Mouse (Mus musculus) MEL (cell line): ENCODE measurements around the gene Enthd1. TPM values are rescaled to one million over a fixed set of nuclear protein-coding genes. Genes with fewer than 3 reads are reported as not detected.

Experiments used
- DNase-seq: peaks from one replicate; pipeline ENCODE4 v3.0.0; 2011; ENCODE audit warnings: low read depth, low spot score
- H3K27ac ChIP-seq: 2 replicates; pipeline ENCODE4 v1.5.1; 2012; ENCODE audit warnings: low read depth, mild to moderate bottlenecking, control low read depth, low read length, moderate library complexity; ENCODE audit not compliant: control insufficient read depth
- H3K27me3 ChIP-seq, 2 experiments: fragments of 150-350 bp in 1 of 2; sonication (generic) in 1 of 2; 2 replicates each; pipeline ENCODE4 v1.6.1; 2012; ENCODE audit warnings: low read length in 2 of 2, mild to moderate bottlenecking in 2 of 2, improper control_type of control experiment in 1 of 2, moderate library complexity in 1 of 2; ENCODE audit not compliant: insufficient read depth in 2 of 2, control insufficient read depth in 1 of 2
- H3K36me3 ChIP-seq, 2 experiments: 2 replicates each; pipeline ENCODE4 v1.6.1; 2012 to 2014; ENCODE audit warnings: low read length in 2 of 2, improper control_type of control experiment in 1 of 2, inconsistent platforms in 1 of 2, mild to moderate bottlenecking in 1 of 2; ENCODE audit not compliant: insufficient read depth in 2 of 2, control insufficient read depth in 1 of 2
- H3K4me1 ChIP-seq, 2 experiments: fragments of 150-350 bp in 1 of 2; sonication (generic) in 1 of 2; 2 replicates each; pipeline ENCODE4 v1.6.1; 2012; ENCODE audit warnings: low read length in 2 of 2, improper control_type of control experiment in 1 of 2, mild to moderate bottlenecking in 1 of 2; ENCODE audit not compliant: insufficient read depth in 2 of 2, control insufficient read depth in 1 of 2
- H3K4me3 ChIP-seq, 2 experiments: fragments of 150-350 bp in 1 of 2; sonication (generic) in 1 of 2; 2 replicates each; pipeline ENCODE4 v1.5.1; 2012; ENCODE audit warnings: low read depth in 2 of 2, low read length in 2 of 2, mild to moderate bottlenecking in 2 of 2, moderate library complexity in 2 of 2, control low read depth in 1 of 2, improper control_type of control experiment in 1 of 2; ENCODE audit not compliant: control insufficient read depth in 1 of 2, insufficient read depth in 1 of 2
- H3K79me2 ChIP-seq: 2 replicates; pipeline ENCODE4 v1.6.1; 2012; ENCODE audit warnings: mild to moderate bottlenecking, low read length, moderate library complexity; ENCODE audit not compliant: control insufficient read depth, poor library complexity, insufficient read depth
- H3K9ac ChIP-seq: 2 replicates; pipeline ENCODE4 v1.6.1; 2012; ENCODE audit warnings: low read depth, mild to moderate bottlenecking, control low read depth, low read length, moderate library complexity; ENCODE audit not compliant: control insufficient read depth, poor library complexity, severe bottlenecking
- H3K9me3 ChIP-seq: fragments of 150-350 bp; sonication (generic); replicated peaks from 2 replicates; pipeline ENCODE4 v1.6.1; 2012; ENCODE audit warnings: mild to moderate bottlenecking, low read length, improper control_type of control experiment, moderate library complexity; ENCODE audit not compliant: insufficient read depth
- CHD2 ChIP-seq: IDR thresholded peaks from 2 replicates; pipeline ENCODE4 v1.6.1; 2011; ENCODE audit warnings: low read length, improper control_type of control experiment
- HCFC1 ChIP-seq: IDR thresholded peaks from 2 replicates; pipeline ENCODE4 v1.6.1; 2012; ENCODE audit warnings: low read depth, mild to moderate bottlenecking, inconsistent platforms, low read length, improper control_type of control experiment, moderate library complexity
- KAT2A ChIP-seq: conservative IDR thresholded peaks from 2 replicates; pipeline ENCODE4 v1.6.1; 2012; ENCODE audit warnings: low read depth, low read length, improper control_type of control experiment, inconsistent platforms
- MAZ ChIP-seq: IDR thresholded peaks from 2 replicates; pipeline ENCODE4 v1.6.1; 2012; ENCODE audit warnings: low read depth, mild to moderate bottlenecking, inconsistent platforms, low read length, improper control_type of control experiment
- MEF2A ChIP-seq: IDR thresholded peaks from 2 replicates; pipeline ENCODE4 v1.6.1; 2014; ENCODE audit warnings: low read depth, mild to moderate bottlenecking, inconsistent platforms, low read length, improper control_type of control experiment; ENCODE audit not compliant: poor library complexity, insufficient replicate concordance, severe bottlenecking; ENCODE audit errors: extremely low read depth
- MXI1 ChIP-seq: IDR thresholded peaks from 2 replicates; pipeline ENCODE4 v1.6.1; 2011; ENCODE audit warnings: mild to moderate bottlenecking, low read depth, low read length, improper control_type of control experiment
- MYB ChIP-seq: IDR thresholded peaks from 2 replicates; pipeline ENCODE4 v1.6.1; 2011; ENCODE audit warnings: mild to moderate bottlenecking, low read depth, low read length, improper control_type of control experiment
- POLR2AphosphoS5 ChIP-seq: IDR thresholded peaks from 2 replicates; pipeline ENCODE4 v1.6.1; 2012; ENCODE audit warnings: low read depth, borderline replicate concordance, mild to moderate bottlenecking, inconsistent platforms, low read length, moderate library complexity, mixed read lengths
- RAD21 ChIP-seq: IDR thresholded peaks from 2 replicates; pipeline ENCODE4 v1.6.1; 2011; ENCODE audit warnings: mild to moderate bottlenecking, low read depth, low read length, improper control_type of control experiment
- RCOR1 ChIP-seq: IDR thresholded peaks from 2 replicates; pipeline ENCODE4 v1.6.1; 2012; ENCODE audit warnings: low read depth, mild to moderate bottlenecking, inconsistent platforms, low read length, improper control_type of control experiment
- SMC3 ChIP-seq: IDR thresholded peaks from 2 replicates; pipeline ENCODE4 v1.6.1; 2011; ENCODE audit warnings: low read depth, low read length, improper control_type of control experiment
- USF2 ChIP-seq, 2 experiments: IDR thresholded peaks; 2 replicates each; pipeline ENCODE4 v1.6.1; 2011 to 2012; ENCODE audit warnings: improper control_type of control experiment in 2 of 2, low read length in 2 of 2, borderline replicate concordance in 1 of 2, inconsistent platforms in 1 of 2, low read depth in 1 of 2, mild to moderate bottlenecking in 1 of 2; ENCODE audit not compliant: insufficient read depth in 1 of 2
- ZC3H11A ChIP-seq: IDR thresholded peaks from 2 replicates; pipeline ENCODE4 v1.6.1; 2012; ENCODE audit warnings: low read depth, mild to moderate bottlenecking, inconsistent platforms, low read length, improper control_type of control experiment
- polyA plus RNA-seq, 2 experiments: library from polyadenylated mRNA; stranded (reverse) in 1 of 2; unstranded in 1 of 2; fragments of >175 nt in 1 of 2; fragments of >200 nt in 1 of 2; gene quantifications; 2 replicates each; pipeline versions ENCODE4 v1.2.1 to v1.2.4; 2012; ENCODE audit warnings: low replicate concordance in 2 of 2, low read depth in 1 of 2; ENCODE audit not compliant: insufficient read length in 2 of 2, insufficient read depth in 1 of 2, missing spikeins in 1 of 2
- total RNA-seq: library from RNA; depleted of rRNA; stranded (reverse); fragments of 300-350 nt; gene quantifications from 2 replicates; pipeline ENCODE4 v1.2.3, GENCODE M21; 2012

Enthd1 gene
- total and polyA plus RNA-seq, 3 experiments: not detected

- Histone ChIP-seq H3K4me3 (no peak overlapping the region), H3K9me3 (no peaks in the 10 kb centered on the region), H3K36me3 (no peaks in the 10 kb centered on the region), H3K79me2 (no peaks in the 10 kb centered on the region), H3K4me1 (no peaks in the 10 kb centered on the region), H3K27ac (no peak overlapping the region), H3K9ac (no peak overlapping the region), H3K27me3 (peaks cover 0 to 5% of the 10 kb centered on the region in 2 experiments)
- no peak for TF ChIP-seq HCFC1
- no peak for TF ChIP-seq MXI1
- no peak for TF ChIP-seq USF2 (IDR thresholded peaks at IDR 0.05; ENCODE audit: borderline replicate concordance in 1 of 2, insufficient read depth in 1 of 2, low read depth in 1 of 2, low read length in 2 of 2)
- no peak for TF ChIP-seq RCOR1
- no peak for TF ChIP-seq MAZ
- TF ChIP-seq KAT2A: no peak
- TF ChIP-seq ZC3H11A: no peak
- TF ChIP-seq POLR2AphosphoS5: no peak
- TF ChIP-seq CHD2: no peak
- TF ChIP-seq MEF2A: no peak
- no peak for TF ChIP-seq RAD21
- no peak for TF ChIP-seq MYB
- DNase-seq: no peak
Observed at GRCm38 (mm10) chr15:80501106-80502096, 63.6 kb downstream of the Enthd1 start.

GRCm38 (mm10) chr15:80500426-80500825 is 64.5 kb downstream of the Enthd1 start:
- TF ChIP-seq SMC3 (no peak), KAT2A (no peak)
- H3K4me3 ChIP-seq: no peak overlapping the region
- H3K27me3 ChIP-seq: peaks cover 0 to 3% of the 10 kb centered on the region in 2 experiments
- H3K79me2 ChIP-seq: no peaks in the 10 kb centered on the region
- H3K27ac ChIP-seq: no peak overlapping the region
- no peak for DNase-seq
- H3K9ac ChIP-seq: no peak overlapping the region
- no peaks in the 10 kb centered on the region for H3K4me1 ChIP-seq
- no peaks in the 10 kb centered on the region for H3K9me3 ChIP-seq
- H3K36me3 ChIP-seq: no peaks in the 10 kb centered on the region
